ENCODE assay signal across 8 mouse cellular contexts in the genomic region with DNA sequence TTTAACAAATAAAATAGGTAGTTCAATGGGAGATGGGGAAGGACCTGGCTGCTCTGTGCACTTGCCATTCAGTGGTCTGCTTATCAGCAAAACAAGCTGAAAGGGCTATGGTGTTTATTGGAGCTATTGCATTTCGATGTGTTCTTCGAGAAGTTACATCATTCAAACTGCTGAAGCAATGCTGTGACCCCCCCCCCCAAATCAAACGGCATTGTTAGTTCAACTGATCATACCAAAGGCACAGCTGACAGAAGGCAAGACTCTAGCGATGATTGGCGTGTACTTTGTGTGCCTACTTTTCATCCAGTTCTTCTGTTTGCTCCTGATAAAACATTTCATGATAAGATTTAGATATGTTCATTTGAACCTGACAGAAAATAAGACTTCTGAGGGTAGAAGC. TPM values are rescaled to one million over a fixed set of nuclear protein-coding genes. Genes with fewer than 3 reads are reported as not detected.
DNase-seq lines count a peak whose midpoint lies in the region; ATAC-seq lines count a peak whose summit lies in the region.

No protein-coding gene starts in this region.

- peak overlapping the region in 1 of 2 experiments; percentile 56; a peak in 1 of 4 replicates for H3K27ac ChIP-seq in heart, embryonic 14.5 days (replicated peaks in 1 of 2; ENCODE audit: control insufficient read depth in 1 of 2, insufficient read depth in 1 of 2, low read depth in 2 of 2, low read length in 2 of 2)
- H3K27ac ChIP-seq in intestine, embryonic 14.5 days (ENCODE audit: low read depth), result 0 out of 2 replicates have a peak overlapping the region, but pooled peaks have one; percentile 78
- peak overlapping the region; percentile 94 for H3K27ac ChIP-seq in midbrain, embryonic 15.5 days

- H3K27me3 ChIP-seq in heart, embryonic 14.5 days (ENCODE audit: control insufficient read depth, insufficient read depth, low read length), result no peaks in the 10 kb centered on the region
- H3K27me3 ChIP-seq in intestine, embryonic 14.5 days (replicated peaks; ENCODE audit: control insufficient read depth, insufficient read depth, low read length), result no peaks in the 10 kb centered on the region
- H3K27me3 ChIP-seq in midbrain, embryonic 15.5 days (replicated peaks), result no peaks in the 10 kb centered on the region

- H3K4me1 ChIP-seq in heart, embryonic 14.5 days (ENCODE audit: control insufficient read depth in 2 of 2, insufficient read depth in 2 of 2, low read length in 2 of 2), result peaks cover 5 to 18% of the 10 kb centered on the region in 2 experiments
- peaks cover 21% of the 10 kb centered on the region for H3K4me1 ChIP-seq in intestine, embryonic 14.5 days (replicated peaks; ENCODE audit: control insufficient read depth, insufficient read depth, low read length)
- H3K4me1 ChIP-seq in midbrain, embryonic 15.5 days, result peaks cover 27% of the 10 kb centered on the region

- H3K9me3 ChIP-seq in heart, embryonic 14.5 days (ENCODE audit: control insufficient read depth, low read length), result no peaks in the 10 kb centered on the region
- no peaks in the 10 kb centered on the region for H3K9me3 ChIP-seq in intestine, embryonic 14.5 days (ENCODE audit: control insufficient read depth, low read length)
- H3K9me3 ChIP-seq in midbrain, embryonic 15.5 days, result no peaks in the 10 kb centered on the region

- ATAC-seq in heart, embryonic 14.5 days (ENCODE audit: insufficient number of reproducible peaks, insufficient read depth, low FRiP score, low read depth), result no peak
- no peak for ATAC-seq in intestine, embryonic 14.5 days (replicated peaks; ENCODE audit: low FRiP score, low TSS enrichment, low read depth)
- ATAC-seq in midbrain, embryonic 15.5 days (replicated peaks), result no peak

- H3K4me2 ChIP-seq in heart, embryonic 14.5 days (ENCODE audit: low read length), result peak overlapping the region; percentile 87
- H3K4me2 ChIP-seq in intestine, embryonic 14.5 days (ENCODE audit: low read length), result peak overlapping the region; percentile 61
- peak overlapping the region; percentile 69 for H3K4me2 ChIP-seq in midbrain, embryonic 15.5 days

- peak overlapping the region; percentile 56 for H3K9ac ChIP-seq in heart, embryonic 14.5 days (ENCODE audit: low read length)
- peak overlapping the region; percentile 41 for H3K9ac ChIP-seq in intestine, embryonic 14.5 days (ENCODE audit: low read length)
- peak overlapping the region; percentile 50 for H3K9ac ChIP-seq in midbrain, embryonic 15.5 days

- WGBS in heart, embryonic 14.5 days, result 50% methylated on average over 5 of the region's 5 CpGs
- WGBS in intestine, embryonic 14.5 days, result 50% methylated on average over 5 of the region's 5 CpGs
- WGBS in midbrain, embryonic 15.5 days, result 45% methylated on average over 5 of the region's 5 CpGs

- peaks cover 29% of the 10 kb centered on the region for H3K36me3 ChIP-seq in heart, embryonic 14.5 days (ENCODE audit: control insufficient read depth, insufficient read depth, low read length)
- H3K36me3 ChIP-seq in intestine, embryonic 14.5 days (ENCODE audit: control insufficient read depth, insufficient read depth, low read length), result peaks cover 25% of the 10 kb centered on the region
- 0 out of 2 replicates have a peak, but pooled peaks cover 4% of the 10 kb centered on the region for H3K36me3 ChIP-seq in midbrain, embryonic 15.5 days (replicated peaks)

- no peak for DNase-seq in heart, postnatal 25 days (ENCODE audit: low spot score)
- DNase-seq in c-Kit-positive CD71-positive TER-119-negative erythroid progenitor cells, embryonic 14.5 days (ENCODE audit: low read depth), result peak; percentile 33
- DNase-seq in intestine, embryonic 14.5 days (ENCODE audit: low spot score), result no peak
- DNase-seq in adrenal gland, postnatal 10 days, result no peak
- DNase-seq in spleen, adult 12 weeks (ENCODE audit: low spot score), result no peak
- no peak for DNase-seq in lung, adult 18-20 months

- intact Hi-C loops in heart, postnatal 25 days (cut with DNase I), result loop anchor here (10.0 kb wide), 2 partner anchors 136 to 514 kb away; partner anchors contain the start of genes 0610010F05Rik, Commd1 and Gm28048

- peak overlapping the region in 1 of 2 experiments; percentile 92; a peak in 3 of 4 replicates for H3K4me3 ChIP-seq in heart, embryonic 14.5 days (ENCODE audit: control insufficient read depth in 1 of 2, insufficient read depth in 1 of 2, low read depth in 1 of 2, low read length in 2 of 2)
- peak overlapping the region; percentile 82 for H3K4me3 ChIP-seq in intestine, embryonic 14.5 days (ENCODE audit: low read depth, low read length)
- H3K4me3 ChIP-seq in midbrain, embryonic 15.5 days, result peak overlapping the region; percentile 69

RNA-seq across cellular contexts. Expression of gene Ahsa2, which starts 0.8 kb away (rescaled TPM):
- polyA plus RNA-seq in heart, embryonic 14.5 days (2014; fragmentation: Nextera tagmentation; extraction: Ambion mirVana), result 50.9 and 54.2 TPM in 2 replicates
- 10 to 100 TPM; 44.9 to 59.3 TPM for total RNA-seq in heart, postnatal 25 days (2021)
- polyA plus RNA-seq in intestine, embryonic 14.5 days (2014; fragmentation: Nextera tagmentation; extraction: Ambion mirVana), result 71.6 and 81.7 TPM in 2 replicates
- 106 and 113 TPM in 2 replicates for polyA plus RNA-seq in midbrain, embryonic 15.5 days (2015; fragmentation: Nextera tagmentation; extraction: Ambion mirVana)
- 10 to 100 TPM; 39.5 to 41.6 TPM for total RNA-seq in adrenal gland, postnatal 10 days (2021)

RNA-seq across cellular contexts. Expression of gene 1700093K21Rik, which starts 22.3 kb away (rescaled TPM):
- polyA plus RNA-seq in heart, embryonic 14.5 days (2014; fragmentation: Nextera tagmentation; extraction: Ambion mirVana), result not detected in 2 replicates
- total RNA-seq in heart, postnatal 25 days (2021), result not detected
- polyA plus RNA-seq in intestine, embryonic 14.5 days (2014; fragmentation: Nextera tagmentation; extraction: Ambion mirVana), result not detected in 2 replicates
- 0.13 TPM in 2 replicates for polyA plus RNA-seq in midbrain, embryonic 15.5 days (2015; fragmentation: Nextera tagmentation; extraction: Ambion mirVana)
- total RNA-seq in adrenal gland, postnatal 10 days (2021), result under 1 TPM in 1 of 2 experiments, not detected in 1; 0.36 TPM
